Mouse (Mus musculus) CH12.LX (cell line): Measurements from ENCODE around the gene Ndufb4.

Experiments
- MAZ ChIP-seq: IDR thresholded peaks from 2 replicates; pipeline ENCODE4 v1.6.1; 2012; ENCODE audit warnings: low read depth, mild to moderate bottlenecking, inconsistent platforms, low read length, improper control_type of control experiment, moderate library complexity
- NRF1 ChIP-seq: IDR thresholded peaks from 2 replicates; pipeline ENCODE4 v1.6.1; 2014; ENCODE audit warnings: low read depth, mild to moderate bottlenecking, inconsistent platforms, low read length, improper control_type of control experiment, moderate library complexity

DNA sequence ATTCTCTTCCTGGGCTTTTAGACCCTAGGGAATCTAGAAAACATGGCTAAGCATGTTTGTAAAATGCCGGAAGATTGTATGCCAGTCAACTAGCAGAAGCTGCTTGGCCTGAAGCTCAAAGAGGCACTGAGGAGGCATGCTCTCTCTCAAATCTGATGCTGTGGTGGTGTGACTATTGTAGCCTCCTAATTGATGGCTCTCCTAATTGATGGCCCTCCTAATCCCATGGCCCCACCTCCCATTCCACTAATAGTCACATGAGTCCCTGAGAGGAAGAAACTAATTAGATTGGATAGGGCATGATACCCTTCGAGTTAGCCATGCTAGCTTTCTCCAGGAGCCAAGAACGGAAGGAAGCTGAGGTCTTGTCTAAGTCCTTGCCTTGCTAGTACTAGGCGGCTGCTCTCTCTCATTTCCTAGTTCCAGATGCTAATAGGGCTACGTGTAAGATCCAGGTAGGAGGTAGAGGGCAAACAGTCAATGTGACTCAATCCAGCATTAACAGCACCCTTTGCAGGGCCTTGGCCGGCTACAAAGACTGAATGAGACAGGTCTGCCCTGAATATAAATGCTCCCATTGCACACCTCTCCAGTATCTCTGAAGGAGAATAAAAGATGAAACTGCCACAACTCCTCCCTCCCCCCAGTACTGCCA is 31.8 kb upstream of the Ndufb4 start:
- TF ChIP-seq MAZ (no peak), NRF1 (no peak)
